Mouse (Mus musculus) neural tube, embryonic 12.5 days (tissue): ENCODE results near the gene Ick. TPM values are rescaled to one million over a fixed set of nuclear protein-coding genes. Genes with fewer than 3 reads are reported as not detected.

ENCODE experiments used
- ATAC-seq: fragments of 200-750 bp; cut with Nextera tagmentation; 2 replicates; pipeline ENCODE4 v1.8.0; 2017; ENCODE audit warnings: low read depth, mild to moderate bottlenecking, moderate TSS enrichment, moderate library complexity; ENCODE audit not compliant: low FRiP score
- H3K27ac ChIP-seq: fragments of 300-500 bp; sonication (generic); 2 replicates; pipeline ENCODE4 v1.5.1; 2016
- H3K27me3 ChIP-seq: fragments of 300-500 bp; sonication (generic); replicated peaks from 2 replicates; pipeline ENCODE4 v1.6.1; 2016; ENCODE audit warnings: mild to moderate bottlenecking
- H3K36me3 ChIP-seq: fragments of 300-500 bp; sonication (generic); 2 replicates; pipeline ENCODE4 v1.6.1; 2016; ENCODE audit warnings: mild to moderate bottlenecking
- H3K4me1 ChIP-seq: fragments of 300-500 bp; sonication (generic); 2 replicates; pipeline ENCODE4 v1.6.1; 2016
- H3K4me2 ChIP-seq: fragments of 300-500 bp; sonication (generic); replicated peaks from 2 replicates; pipeline ENCODE4 v1.6.1; 2016; ENCODE audit warnings: mild to moderate bottlenecking
- H3K4me3 ChIP-seq: fragments of 300-500 bp; sonication (generic); 2 replicates; pipeline ENCODE4 v1.5.1; 2016
- H3K9ac ChIP-seq: fragments of 300-500 bp; sonication (generic); 2 replicates; pipeline ENCODE4 v1.6.1; 2016; ENCODE audit warnings: mild to moderate bottlenecking
- H3K9me3 ChIP-seq: fragments of 300-500 bp; sonication (generic); 2 replicates; pipeline ENCODE4 v1.6.1; 2016; ENCODE audit warnings: mild to moderate bottlenecking
- WGBS: fragments of 180-500 bp; shearing (Covaris S2); methylation state at CpG from one replicate; pipeline ENCODE4 v1.1.7; 2016; 5-methylcytosine and 5-hydroxymethylcytosine counted together
- polyA plus RNA-seq: library from polyadenylated mRNA; unstranded; fragments of >200 nt; fragmentation: Nextera tagmentation; extraction: Ambion mirVana; gene quantifications from 2 replicates; pipeline ENCODE4 v1.2.1, GENCODE M21; 2016

Gene Ick
- polyA plus RNA-seq, 1 experiment from 2014 or later = 39.7 TPM

GRCm38 (mm10) chr9:78106821-78107220 lies 2.2 kb upstream of the Ick start:
- Histone ChIP-seq H3K36me3 (peaks cover 3% of the 10 kb centered on the region; the same call in 1 of the 2 replicates), H3K9me3 (no peaks in the 10 kb centered on the region), H3K4me1 (peaks cover 8% of the 10 kb centered on the region; the same call in 1 of the 2 replicates), H3K9ac (no peak overlapping the region), H3K4me3 (no peak overlapping the region; the same call in 1 of the 2 replicates), H3K27ac (no peak overlapping the region), H3K27me3 (no peaks in the 10 kb centered on the region), H3K4me2 (peak overlapping the region; percentile 88)
- 73% methylated on average over 4 of the region's 4 CpGs for WGBS
- no peak for ATAC-seq

DNA sequence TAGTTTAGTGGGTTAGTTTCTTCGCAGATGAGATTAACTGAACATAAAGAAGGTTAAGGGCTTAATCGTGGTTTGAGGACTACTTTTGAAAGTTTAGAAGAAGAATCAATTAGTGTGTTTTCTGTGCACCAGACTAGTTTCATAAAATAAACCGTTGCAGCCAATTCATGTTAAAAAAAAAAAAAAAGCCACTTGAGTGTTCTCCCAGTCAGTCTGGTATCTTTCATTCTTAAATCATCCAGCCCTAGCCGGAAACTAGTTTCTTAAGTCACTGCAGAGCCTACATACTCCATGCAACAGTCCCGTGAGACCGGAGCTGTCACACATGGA lies 1.4 kb upstream of the Ick start:
- no peak overlapping the region for H3K27ac ChIP-seq
- no peaks in the 10 kb centered on the region; the same call in 1 of the 2 replicates for H3K36me3 ChIP-seq
- no peaks in the 10 kb centered on the region for H3K27me3 ChIP-seq
- H3K4me3 ChIP-seq = peak overlapping the region; percentile 82
- peak overlapping the region; percentile 88 for H3K4me2 ChIP-seq
- peaks cover 8% of the 10 kb centered on the region; the same call in 1 of the 2 replicates for H3K4me1 ChIP-seq
- ATAC-seq = no peak
- peak overlapping the region; percentile 90 for H3K9ac ChIP-seq
- no peaks in the 10 kb centered on the region for H3K9me3 ChIP-seq
- 30% methylated on average over 6 of the region's 6 CpGs for WGBS

GRCm38 (mm10) chr9:78107912-78108795 lies 838 bp upstream of the Ick start:
- under 1% methylated on average over 88 of the region's 88 CpGs for WGBS
- Histone ChIP-seq H3K4me3 (peak overlapping the region; percentile 82), H3K36me3 (no peaks in the 10 kb centered on the region; the same call in 1 of the 2 replicates)

GRCm38 (mm10) chr9:78109656-78110055 lies 664 bp downstream of the Ick start:
- Histone ChIP-seq H3K4me2 (peak overlapping the region; percentile 88), H3K4me3 (peak overlapping the region; percentile 82; the same call in 1 of the 2 replicates), H3K9ac (no peak overlapping the region), H3K9me3 (no peaks in the 10 kb centered on the region), H3K27me3 (no peaks in the 10 kb centered on the region), H3K27ac (no peak overlapping the region), H3K4me1 (peaks cover 16% of the 10 kb centered on the region), H3K36me3 (no peaks in the 10 kb centered on the region)
- WGBS = 51% methylated on average over 5 of the region's 5 CpGs
- ATAC-seq = no peak

More at GRCm38 (mm10) chr9:78107912-78108795, 838 bp upstream of the Ick start:
- ATAC-seq = peak; percentile 88
- peak overlapping the region; percentile 72 for H3K27ac ChIP-seq
- H3K4me1 ChIP-seq = peaks cover 8% of the 10 kb centered on the region; the same call in 1 of the 2 replicates
- H3K9me3 ChIP-seq = no peaks in the 10 kb centered on the region
- no peaks in the 10 kb centered on the region for H3K27me3 ChIP-seq
- peak overlapping the region; percentile 90 for H3K9ac ChIP-seq
- H3K4me2 ChIP-seq = peak overlapping the region; percentile 88

GRCm38 (mm10) chr9:78111456-78111855 lies 2.5 kb downstream of the Ick start:
- no peaks in the 10 kb centered on the region for H3K36me3 ChIP-seq
- H3K9me3 ChIP-seq = no peaks in the 10 kb centered on the region
- 92% methylated on average over 2 of the region's 2 CpGs for WGBS
- no peaks in the 10 kb centered on the region for H3K27me3 ChIP-seq
- no peak overlapping the region for H3K9ac ChIP-seq
- ATAC-seq = no peak
- H3K27ac ChIP-seq = no peak overlapping the region
- H3K4me3 ChIP-seq = no peak overlapping the region
- no peak overlapping the region for H3K4me2 ChIP-seq
- H3K4me1 ChIP-seq = peaks cover 21% of the 10 kb centered on the region

DNA sequence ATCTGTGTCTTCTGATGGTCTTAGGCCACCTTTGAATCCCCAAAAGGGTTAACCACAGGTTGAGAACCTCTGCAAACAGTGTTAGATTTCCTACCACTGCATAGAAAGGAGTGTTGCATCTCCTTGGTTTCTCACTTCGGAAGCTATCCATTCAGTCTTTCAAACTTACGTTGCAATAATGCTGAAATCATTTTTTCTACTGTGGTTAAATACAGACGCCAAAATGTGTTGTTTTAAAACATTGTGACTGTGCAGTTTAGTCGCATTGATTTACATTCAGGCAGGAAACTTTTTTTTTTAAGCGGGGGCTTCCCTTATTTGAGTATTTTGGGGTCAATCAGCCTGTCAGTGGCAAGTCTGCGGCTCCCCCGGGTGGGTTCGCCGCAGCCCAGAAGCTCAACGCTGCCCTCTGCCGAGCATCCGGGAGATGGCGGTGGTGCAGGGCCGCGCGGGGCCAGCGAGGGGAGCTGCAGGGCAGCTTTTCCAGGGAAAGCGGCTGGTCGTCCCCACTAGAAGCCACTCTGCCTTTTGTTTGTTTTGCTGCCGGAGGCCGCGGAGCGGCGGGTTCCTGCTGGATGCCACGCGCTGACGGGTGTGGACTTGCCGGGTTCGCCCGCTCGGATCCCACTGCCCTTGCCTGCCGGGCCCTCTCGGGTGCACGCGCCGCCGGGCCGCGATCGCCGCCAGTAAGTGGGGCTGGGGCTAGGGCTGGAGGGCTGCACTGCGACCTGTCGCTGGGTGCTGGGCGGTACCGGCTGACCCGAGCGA lies 4.0 kb downstream of the Ick start:
- Histone ChIP-seq H3K4me1 (peaks cover 13% of the 10 kb centered on the region), H3K4me2 (peak overlapping the region; percentile 69), H3K27me3 (no peaks in the 10 kb centered on the region), H3K36me3 (no peaks in the 10 kb centered on the region), H3K4me3 (peak overlapping the region; percentile 80), H3K9me3 (no peaks in the 10 kb centered on the region), H3K27ac (peak overlapping the region; percentile 92), H3K9ac (peak overlapping the region; percentile 95)
- ATAC-seq = peak; percentile 70
- 3% methylated on average over 47 of the region's 47 CpGs for WGBS

- ATAC-seq = peak; percentile 41
- Histone ChIP-seq H3K4me3 (peak overlapping the region; percentile 80), H3K27ac (peak overlapping the region; percentile 92), H3K36me3 (no peaks in the 10 kb centered on the region), H3K9ac (peak overlapping the region; percentile 95), H3K4me2 (peak overlapping the region; percentile 69), H3K4me1 (peaks cover 13% of the 10 kb centered on the region), H3K9me3 (no peaks in the 10 kb centered on the region), H3K27me3 (no peaks in the 10 kb centered on the region)
- WGBS = 1% methylated on average over 14 of the region's 14 CpGs
These were observed 4.5 kb downstream of the Ick start for GRCm38 (mm10) chr9:78113538-78113885.

GRCm38 (mm10) chr9:78115746-78116145 lies 6.8 kb downstream of the Ick start:
- ATAC-seq = no peak
- Histone ChIP-seq H3K9me3 (no peaks in the 10 kb centered on the region), H3K27ac (no peak overlapping the region), H3K4me3 (no peak overlapping the region), H3K4me2 (peak overlapping the region; percentile 69), H3K36me3 (no peaks in the 10 kb centered on the region; the same call in 1 of the 2 replicates), H3K4me1 (peaks cover 13% of the 10 kb centered on the region), H3K27me3 (no peaks in the 10 kb centered on the region), H3K9ac (no peak overlapping the region)
- WGBS = 88% methylated on average over 9 of the region's 9 CpGs

GRCm38 (mm10) chr9:78117690-78118089 lies 8.7 kb downstream of the Ick start:
- Histone ChIP-seq H3K9ac (no peak overlapping the region), H3K4me1 (peaks cover 13% of the 10 kb centered on the region), H3K9me3 (no peaks in the 10 kb centered on the region), H3K27me3 (no peaks in the 10 kb centered on the region), H3K27ac (no peak overlapping the region), H3K36me3 (peaks cover 7% of the 10 kb centered on the region; the same call in 1 of the 2 replicates), H3K4me2 (no peak overlapping the region), H3K4me3 (no peak overlapping the region)
- ATAC-seq = no peak
- WGBS = 93% methylated on average over 2 of the region's 2 CpGs

GRCm38 (mm10) chr9:78121358-78121757 lies 12.4 kb downstream of the Ick start:
- no peak for ATAC-seq
- Histone ChIP-seq H3K4me2 (no peak overlapping the region), H3K4me3 (no peak overlapping the region), H3K9me3 (no peaks in the 10 kb centered on the region), H3K27me3 (no peaks in the 10 kb centered on the region), H3K9ac (no peak overlapping the region), H3K27ac (no peak overlapping the region), H3K36me3 (peaks cover 7% of the 10 kb centered on the region; the same call in 1 of the 2 replicates), H3K4me1 (peaks cover 6% of the 10 kb centered on the region; the same call in 1 of the 2 replicates)
- WGBS = 91% methylated on average over 8 of the region's 8 CpGs

DNA sequence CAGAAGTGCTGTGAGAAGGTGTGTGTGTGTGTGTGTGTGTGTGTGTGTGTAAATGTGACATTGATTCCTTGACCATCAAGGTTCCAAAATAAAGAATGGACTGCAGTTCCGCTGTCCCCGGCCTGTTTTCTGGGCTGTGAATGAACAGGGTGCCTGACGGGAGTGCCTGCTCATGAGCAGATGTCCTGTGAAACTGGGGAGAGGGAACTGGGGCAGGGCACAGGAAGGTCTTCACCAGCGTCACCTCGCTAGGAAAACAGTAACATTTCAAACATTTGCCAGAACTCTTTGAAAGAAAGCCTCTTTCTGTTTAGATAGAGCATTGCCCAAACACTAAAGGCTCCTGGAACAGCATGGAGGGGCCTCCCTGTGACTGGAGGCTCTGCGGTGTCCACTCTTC lies 13.0 kb downstream of the Ick start:
- H3K27ac ChIP-seq = no peak overlapping the region
- H3K27me3 ChIP-seq = no peaks in the 10 kb centered on the region
- no peak overlapping the region for H3K4me3 ChIP-seq
- no peak overlapping the region for H3K9ac ChIP-seq
- peaks cover 7% of the 10 kb centered on the region; the same call in 1 of the 2 replicates for H3K36me3 ChIP-seq
- 70% methylated on average over 6 of the region's 6 CpGs for WGBS
- H3K9me3 ChIP-seq = no peaks in the 10 kb centered on the region
- no peak overlapping the region for H3K4me2 ChIP-seq
- ATAC-seq = no peak
- peaks cover 6% of the 10 kb centered on the region; the same call in 1 of the 2 replicates for H3K4me1 ChIP-seq
